Mouse (Mus musculus) stomach, embryonic 16.5 days (tissue): ENCODE results near the gene Hist1h3d. TPM values are rescaled to one million over a fixed set of nuclear protein-coding genes. Genes with fewer than 3 reads are reported as not detected.
A peak's percentile ranks its signal among the peaks of the same experiment; 100 is the strongest.
"Not testable (repeated sequence)": the region's sequence is repeated elsewhere in the genome, so short reads cannot be mapped to it uniquely, and the experiment has no call there.

Source experiments
- ATAC-seq: fragments of 200-750 bp; cut with Nextera tagmentation; 2 replicates; pipeline ENCODE4 v1.8.0; 2017; ENCODE audit warnings: moderate number of reproducible peaks, moderate TSS enrichment; ENCODE audit not compliant: insufficient read depth, low FRiP score
- H3K27ac ChIP-seq: fragments of 300-500 bp; sonication (generic); 2 replicates; pipeline ENCODE4 v1.5.1; 2014; ENCODE audit warnings: low read length
- H3K27me3 ChIP-seq: fragments of 300-500 bp; sonication (generic); 2 replicates; pipeline ENCODE4 v1.6.1; 2014; ENCODE audit warnings: low read length, control low read depth, mixed read lengths; ENCODE audit not compliant: control insufficient read depth, insufficient read depth
- H3K36me3 ChIP-seq: fragments of 300-500 bp; sonication (generic); 2 replicates; pipeline ENCODE4 v1.6.1; 2014; ENCODE audit warnings: low read length; ENCODE audit not compliant: control insufficient read depth, insufficient read depth
- H3K4me1 ChIP-seq: fragments of 300-500 bp; sonication (generic); 2 replicates; pipeline ENCODE4 v1.6.1; 2014; ENCODE audit warnings: low read length, control low read depth, mixed read lengths; ENCODE audit not compliant: control insufficient read depth, insufficient read depth
- H3K4me2 ChIP-seq: fragments of 300-500 bp; sonication (generic); 2 replicates; pipeline ENCODE4 v1.6.1; 2014; ENCODE audit warnings: low read depth, low read length, mixed read lengths
- H3K4me3 ChIP-seq: fragments of 300-500 bp; sonication (generic); replicated peaks from 2 replicates; pipeline ENCODE4 v1.5.1; 2014; ENCODE audit warnings: mild to moderate bottlenecking, low read length
- H3K9ac ChIP-seq: fragments of 300-500 bp; sonication (generic); 2 replicates; pipeline ENCODE4 v1.6.1; 2014; ENCODE audit warnings: low read length
- H3K9me3 ChIP-seq: fragments of 300-500 bp; sonication (generic); replicated peaks from 2 replicates; pipeline ENCODE4 v1.6.1; 2016; ENCODE audit warnings: low read length, control low read depth; ENCODE audit not compliant: control insufficient read depth
- WGBS: fragments of 180-500 bp; shearing (Covaris S2); extraction: QIAGEN DNeasy Blood & Tissue Kit; methylation state at CpG from one replicate; pipeline ENCODE4 v1.1.7; 2014; 5-methylcytosine and 5-hydroxymethylcytosine counted together
- polyA plus RNA-seq: library from polyadenylated mRNA; unstranded; fragments of >200 nt; fragmentation: Nextera tagmentation; extraction: Ambion mirVana; gene quantifications from 2 replicates; pipeline ENCODE4 v1.2.1, GENCODE M21; 2015

Gene Hist1h3d
- polyA plus RNA-seq, 1 experiment from 2014 or later, result 6.3 TPM

GRCm38 (mm10) chr13:23582219-23583056 lies 6.9 kb downstream of the Hist1h3d start:
- 12% methylated on average over 6 of the region's 6 CpGs for WGBS
- Histone ChIP-seq H3K27ac (peak overlapping the region; percentile 86), H3K27me3 (no peaks in the 10 kb centered on the region), H3K4me2 (peak overlapping the region; percentile 83), H3K4me1 (peaks cover 32% of the 10 kb centered on the region), H3K9me3 (no peaks in the 10 kb centered on the region), H3K36me3 (no peaks in the 10 kb centered on the region), H3K9ac (peak overlapping the region; percentile 70), H3K4me3 (peak overlapping the region; percentile 58)
- no peak for ATAC-seq

- H3K9me3 ChIP-seq, result no peaks in the 10 kb centered on the region
- H3K9ac ChIP-seq, result no peak overlapping the region
- no peaks in the 10 kb centered on the region for H3K36me3 ChIP-seq
- H3K27me3 ChIP-seq, result no peaks in the 10 kb centered on the region
- no peak overlapping the region for H3K4me3 ChIP-seq
- H3K4me2 ChIP-seq, result no peak overlapping the region
- peaks cover 32% of the 10 kb centered on the region for H3K4me1 ChIP-seq
- peak overlapping the region; percentile 68 for H3K27ac ChIP-seq
- ATAC-seq, result no peak
Observed at GRCm38 (mm10) chr13:23583387-23584068, 8.0 kb downstream of the Hist1h3d start.

GRCm38 (mm10) chr13:23584331-23584730 lies 8.8 kb downstream of the Hist1h3d start:
- H3K4me1 ChIP-seq, result peaks cover 32% of the 10 kb centered on the region
- no peak for ATAC-seq

GRCm38 (mm10) chr13:23585029-23585441 lies 9.5 kb downstream of the Hist1h3d start:
- no peaks in the 10 kb centered on the region for H3K9me3 ChIP-seq
- no peaks in the 10 kb centered on the region for H3K36me3 ChIP-seq
- peak overlapping the region; percentile 85 for H3K4me2 ChIP-seq
- no peak for ATAC-seq
- peak overlapping the region; percentile 97 for H3K27ac ChIP-seq
- WGBS, result under 1% methylated on average over 21 of the region's 21 CpGs
- H3K4me1 ChIP-seq, result peaks cover 32% of the 10 kb centered on the region
- H3K9ac ChIP-seq, result peak overlapping the region; percentile 71
- peak overlapping the region; percentile 49 for H3K4me3 ChIP-seq
- no peaks in the 10 kb centered on the region for H3K27me3 ChIP-seq

More at GRCm38 (mm10) chr13:23584331-23584730, 8.8 kb downstream of the Hist1h3d start:
- Histone ChIP-seq H3K4me2 (peak overlapping the region; percentile 85), H3K4me3 (peak overlapping the region; percentile 49), H3K9me3 (no peaks in the 10 kb centered on the region), H3K9ac (peak overlapping the region; percentile 59), H3K27ac (peak overlapping the region; percentile 97), H3K27me3 (no peaks in the 10 kb centered on the region), H3K36me3 (no peaks in the 10 kb centered on the region)

GRCm38 (mm10) chr13:23585442-23586098 lies 10.0 kb downstream of the Hist1h3d start:
- WGBS, result under 1% methylated on average over 28 of the region's 36 CpGs

GRCm38 (mm10) chr13:23586099-23586939 lies 10.8 kb downstream of the Hist1h3d start:
- no peaks in the 10 kb centered on the region for H3K36me3 ChIP-seq

More at GRCm38 (mm10) chr13:23585442-23586098, 10.0 kb downstream of the Hist1h3d start:
- Histone ChIP-seq H3K4me3 (peak overlapping the region; percentile 49), H3K4me1 (peaks cover 32% of the 10 kb centered on the region), H3K27ac (peak overlapping the region; percentile 97), H3K9ac (peak overlapping the region; percentile 71), H3K4me2 (peak overlapping the region; percentile 85)
- H3K9me3 ChIP-seq, H3K36me3 ChIP-seq, H3K27me3 ChIP-seq: not testable (repeated sequence)
- ATAC-seq, result peak; percentile 87

GRCm38 (mm10) chr13:23586940-23587225 lies 11.3 kb downstream of the Hist1h3d start:
- peak overlapping the region; percentile 73 for H3K4me2 ChIP-seq
- no peaks in the 10 kb centered on the region for H3K36me3 ChIP-seq
- H3K27me3 ChIP-seq, result no peaks in the 10 kb centered on the region
- peaks cover 26% of the 10 kb centered on the region for H3K4me1 ChIP-seq
- H3K9ac ChIP-seq, result peak overlapping the region; percentile 70
- peak overlapping the region; percentile 44 for H3K4me3 ChIP-seq
- no peaks in the 10 kb centered on the region for H3K9me3 ChIP-seq
- peak overlapping the region; percentile 96 for H3K27ac ChIP-seq
- WGBS, result 0% methylated on average over 1 of the region's 1 CpGs
- ATAC-seq, result no peak

More at GRCm38 (mm10) chr13:23586099-23586939, 10.8 kb downstream of the Hist1h3d start:
- WGBS, result 1% methylated on average over 22 of the region's 22 CpGs
- Histone ChIP-seq H3K4me2 (peak overlapping the region; percentile 73), H3K9me3 (no peaks in the 10 kb centered on the region), H3K4me1 (peaks cover 28% of the 10 kb centered on the region), H3K27me3 (no peaks in the 10 kb centered on the region), H3K27ac (peak overlapping the region; percentile 96), H3K9ac (peak overlapping the region; percentile 70), H3K4me3 (peak overlapping the region; percentile 44)
- ATAC-seq, result no peak

- Histone ChIP-seq H3K9me3 (no peaks in the 10 kb centered on the region), H3K4me3 (no peak overlapping the region), H3K9ac (no peak overlapping the region), H3K36me3 (no peaks in the 10 kb centered on the region), H3K4me1 (peaks cover 4% of the 10 kb centered on the region; the same call in 1 of the 2 replicates), H3K27me3 (no peaks in the 10 kb centered on the region), H3K27ac (no peak overlapping the region), H3K4me2 (no peak overlapping the region)
- no peak for ATAC-seq
- WGBS, result 89% methylated on average over 7 of the region's 7 CpGs
Observed at GRCm38 (mm10) chr13:23591206-23591605, 15.6 kb downstream of the Hist1h3d start.
